Mouse (Mus musculus) duodenum, adult 2 months (tissue): ENCODE data around the gene Olfr380. TPM values are rescaled to one million over a fixed set of nuclear protein-coding genes. Genes with fewer than 3 reads are reported as not detected.

ENCODE experiments used
- polyA plus RNA-seq: library from polyadenylated mRNA; depleted of rRNA; stranded (reverse); fragments of >200 nt; gene quantifications from 2 replicates; pipeline ENCODE4 v1.2.3, GENCODE M21; 2012; ENCODE audit warnings: low replicate concordance; rRNA removed

Olfr380 gene
- not detected in 2 replicates for polyA plus RNA-seq

GRCm38 (mm10) chr11:73457408-73457807 is at the start of gene Olfr380:
Gene Olfr380 (minus strand): TSS chr11:73457508.

GRCm38 (mm10) chr11:73491503-73491902 is 34.2 kb upstream of the Olfr380 start, which contains the start of gene Olfr381:
Gene Olfr381 (minus strand): TSS chr11:73491603.

GRCm38 (mm10) chr11:73428377-73428776 is 28.9 kb downstream of the Olfr380 start, which contains the start of gene Olfr378:
Gene Olfr378 (minus strand): TSS chr11:73428477.

Other genes starting within 250 kb of the Olfr380 start
- 0.11 TPM in 1 of 2 replicates, not detected in the other for gene Trpv1, start 223.2 kb downstream of the Olfr380 start, polyA plus RNA-seq
- 0.12 and 0.38 TPM in 2 replicates for gene Trpv3, start 190.1 kb downstream of the Olfr380 start, polyA plus RNA-seq
- gene Aspa, start 127.9 kb downstream of the Olfr380 start, polyA plus RNA-seq: 0.82 and 5.1 TPM in 2 replicates
- gene Gm49340, start 127.8 kb downstream of the Olfr380 start, polyA plus RNA-seq: not detected in 2 replicates
- gene Spata22, start 127.8 kb downstream of the Olfr380 start, polyA plus RNA-seq: not detected in 2 replicates
- gene Olfr20, start 106.7 kb downstream of the Olfr380 start, polyA plus RNA-seq: 0.12 TPM in 1 of 2 replicates, not detected in the other
- not detected in 2 replicates for gene Olfr376, start 86.3 kb downstream of the Olfr380 start, polyA plus RNA-seq
- gene Olfr1, start 57.9 kb downstream of the Olfr380 start, polyA plus RNA-seq: not detected in 2 replicates
- not detected in 2 replicates for gene Olfr378, start 29.0 kb downstream of the Olfr380 start, polyA plus RNA-seq
- not detected in 2 replicates for gene Olfr381, start 34.1 kb upstream of the Olfr380 start, polyA plus RNA-seq
- gene Olfr382, start 59.7 kb upstream of the Olfr380 start, polyA plus RNA-seq: not detected in 2 replicates
- gene Olfr385, start 135.5 kb upstream of the Olfr380 start, polyA plus RNA-seq: not detected in 2 replicates
- not detected in 2 replicates for gene Olfr384, start 141.1 kb upstream of the Olfr380 start, polyA plus RNA-seq
- not detected in 2 replicates for gene Zfp735, start 231.3 kb upstream of the Olfr380 start, polyA plus RNA-seq